Mouse (Mus musculus) MEL (cell line): ENCODE measurements around the gene Gpatch2. TPM values are rescaled to one million over a fixed set of nuclear protein-coding genes. Genes with fewer than 3 reads are reported as not detected.

Experiments used
- DNase-seq: peaks from one replicate; pipeline ENCODE4 v3.0.0; 2011; ENCODE audit warnings: low read depth, low spot score
- H3K27ac ChIP-seq: 2 replicates; pipeline ENCODE4 v1.5.1; 2012; ENCODE audit warnings: low read depth, mild to moderate bottlenecking, control low read depth, low read length, moderate library complexity; ENCODE audit not compliant: control insufficient read depth
- H3K27me3 ChIP-seq, 2 experiments: fragments of 150-350 bp in 1 of 2; sonication (generic) in 1 of 2; 2 replicates each; pipeline ENCODE4 v1.6.1; 2012; ENCODE audit warnings: low read length in 2 of 2, mild to moderate bottlenecking in 2 of 2, improper control_type of control experiment in 1 of 2, moderate library complexity in 1 of 2; ENCODE audit not compliant: insufficient read depth in 2 of 2, control insufficient read depth in 1 of 2
- H3K36me3 ChIP-seq, 2 experiments: 2 replicates each; pipeline ENCODE4 v1.6.1; 2012 to 2014; ENCODE audit warnings: low read length in 2 of 2, improper control_type of control experiment in 1 of 2, inconsistent platforms in 1 of 2, mild to moderate bottlenecking in 1 of 2; ENCODE audit not compliant: insufficient read depth in 2 of 2, control insufficient read depth in 1 of 2
- H3K4me1 ChIP-seq, 2 experiments: fragments of 150-350 bp in 1 of 2; sonication (generic) in 1 of 2; 2 replicates each; pipeline ENCODE4 v1.6.1; 2012; ENCODE audit warnings: low read length in 2 of 2, improper control_type of control experiment in 1 of 2, mild to moderate bottlenecking in 1 of 2; ENCODE audit not compliant: insufficient read depth in 2 of 2, control insufficient read depth in 1 of 2
- H3K4me3 ChIP-seq, 2 experiments: fragments of 150-350 bp in 1 of 2; sonication (generic) in 1 of 2; 2 replicates each; pipeline ENCODE4 v1.5.1; 2012; ENCODE audit warnings: low read depth in 2 of 2, low read length in 2 of 2, mild to moderate bottlenecking in 2 of 2, moderate library complexity in 2 of 2, control low read depth in 1 of 2, improper control_type of control experiment in 1 of 2; ENCODE audit not compliant: control insufficient read depth in 1 of 2, insufficient read depth in 1 of 2
- H3K79me2 ChIP-seq: 2 replicates; pipeline ENCODE4 v1.6.1; 2012; ENCODE audit warnings: mild to moderate bottlenecking, low read length, moderate library complexity; ENCODE audit not compliant: control insufficient read depth, poor library complexity, insufficient read depth
- H3K9ac ChIP-seq: 2 replicates; pipeline ENCODE4 v1.6.1; 2012; ENCODE audit warnings: low read depth, mild to moderate bottlenecking, control low read depth, low read length, moderate library complexity; ENCODE audit not compliant: control insufficient read depth, poor library complexity, severe bottlenecking
- H3K9me3 ChIP-seq: fragments of 150-350 bp; sonication (generic); replicated peaks from 2 replicates; pipeline ENCODE4 v1.6.1; 2012; ENCODE audit warnings: mild to moderate bottlenecking, low read length, improper control_type of control experiment, moderate library complexity; ENCODE audit not compliant: insufficient read depth
- CHD1 ChIP-seq: IDR thresholded peaks from 2 replicates; pipeline ENCODE4 v1.6.1; 2012; ENCODE audit warnings: low read depth, mild to moderate bottlenecking, inconsistent platforms, low read length, improper control_type of control experiment
- CHD2 ChIP-seq: IDR thresholded peaks from 2 replicates; pipeline ENCODE4 v1.6.1; 2011; ENCODE audit warnings: low read length, improper control_type of control experiment
- E2F4 ChIP-seq: IDR thresholded peaks from 2 replicates; pipeline ENCODE4 v1.6.1; 2011; ENCODE audit warnings: low read depth, low read length, improper control_type of control experiment, borderline replicate concordance
- ELF1 ChIP-seq: IDR thresholded peaks from 2 replicates; pipeline ENCODE4 v1.6.1; 2014; ENCODE audit warnings: low read depth, mild to moderate bottlenecking, inconsistent platforms, low read length, improper control_type of control experiment, moderate library complexity
- ETS1 ChIP-seq: IDR thresholded peaks from 2 replicates; pipeline ENCODE4 v1.6.1; 2012; ENCODE audit warnings: low read depth, mild to moderate bottlenecking, inconsistent platforms, low read length, improper control_type of control experiment, moderate library complexity
- GABPA ChIP-seq: IDR thresholded peaks from 2 replicates; pipeline ENCODE4 v1.6.1; 2012; ENCODE audit warnings: low read depth, mild to moderate bottlenecking, inconsistent platforms, low read length, improper control_type of control experiment, moderate library complexity
- GATA1 ChIP-seq: IDR thresholded peaks from 2 replicates; pipeline ENCODE4 v1.6.1; 2011; ENCODE audit warnings: low read depth, low read length, improper control_type of control experiment
- HCFC1 ChIP-seq: IDR thresholded peaks from 2 replicates; pipeline ENCODE4 v1.6.1; 2012; ENCODE audit warnings: low read depth, mild to moderate bottlenecking, inconsistent platforms, low read length, improper control_type of control experiment, moderate library complexity
- JUND ChIP-seq: IDR thresholded peaks from 2 replicates; pipeline ENCODE4 v1.6.1; 2011; ENCODE audit warnings: low read depth, mild to moderate bottlenecking, improper control_type of control experiment, low read length
- KAT2A ChIP-seq: conservative IDR thresholded peaks from 2 replicates; pipeline ENCODE4 v1.6.1; 2012; ENCODE audit warnings: low read depth, low read length, improper control_type of control experiment, inconsistent platforms
- MAFK ChIP-seq: IDR thresholded peaks from 2 replicates; pipeline ENCODE4 v1.6.1; 2011; ENCODE audit warnings: low read depth, mild to moderate bottlenecking, low read length, improper control_type of control experiment, borderline replicate concordance
- MAX ChIP-seq: IDR thresholded peaks from 2 replicates; pipeline ENCODE4 v1.6.1; 2011; ENCODE audit warnings: low read length, improper control_type of control experiment
- MAZ ChIP-seq: IDR thresholded peaks from 2 replicates; pipeline ENCODE4 v1.6.1; 2012; ENCODE audit warnings: low read depth, mild to moderate bottlenecking, inconsistent platforms, low read length, improper control_type of control experiment
- MEF2A ChIP-seq: IDR thresholded peaks from 2 replicates; pipeline ENCODE4 v1.6.1; 2014; ENCODE audit warnings: low read depth, mild to moderate bottlenecking, inconsistent platforms, low read length, improper control_type of control experiment; ENCODE audit not compliant: poor library complexity, insufficient replicate concordance, severe bottlenecking; ENCODE audit errors: extremely low read depth
- MXI1 ChIP-seq: IDR thresholded peaks from 2 replicates; pipeline ENCODE4 v1.6.1; 2011; ENCODE audit warnings: mild to moderate bottlenecking, low read depth, low read length, improper control_type of control experiment
- MYB ChIP-seq: IDR thresholded peaks from 2 replicates; pipeline ENCODE4 v1.6.1; 2011; ENCODE audit warnings: mild to moderate bottlenecking, low read depth, low read length, improper control_type of control experiment
- NRF1 ChIP-seq: IDR thresholded peaks from 2 replicates; pipeline ENCODE4 v1.6.1; 2014; ENCODE audit warnings: low read depth, mild to moderate bottlenecking, inconsistent platforms, low read length, improper control_type of control experiment, moderate library complexity; ENCODE audit not compliant: poor library complexity, insufficient read depth, severe bottlenecking
- POLR2A ChIP-seq, 2 experiments: IDR thresholded peaks; 2 replicates each; pipeline ENCODE4 v1.6.1; 2011 to 2012; ENCODE audit warnings: low read length in 2 of 2, mild to moderate bottlenecking in 2 of 2, control low read depth in 1 of 2, improper control_type of control experiment in 1 of 2, low read depth in 1 of 2, moderate library complexity in 1 of 2; ENCODE audit not compliant: control insufficient read depth in 1 of 2, insufficient read depth in 1 of 2, poor library complexity in 1 of 2
- POLR2AphosphoS2 ChIP-seq: IDR thresholded peaks from 2 replicates; pipeline ENCODE4 v1.6.1; 2011; ENCODE audit warnings: low read length, improper control_type of control experiment
- POLR2AphosphoS5 ChIP-seq: IDR thresholded peaks from 2 replicates; pipeline ENCODE4 v1.6.1; 2012; ENCODE audit warnings: low read depth, borderline replicate concordance, mild to moderate bottlenecking, inconsistent platforms, low read length, moderate library complexity, mixed read lengths
- RAD21 ChIP-seq: IDR thresholded peaks from 2 replicates; pipeline ENCODE4 v1.6.1; 2011; ENCODE audit warnings: mild to moderate bottlenecking, low read depth, low read length, improper control_type of control experiment
- RCOR1 ChIP-seq: IDR thresholded peaks from 2 replicates; pipeline ENCODE4 v1.6.1; 2012; ENCODE audit warnings: low read depth, mild to moderate bottlenecking, inconsistent platforms, low read length, improper control_type of control experiment
- TAL1 ChIP-seq: IDR thresholded peaks from 2 replicates; pipeline ENCODE4 v1.6.1; 2012; ENCODE audit warnings: mild to moderate bottlenecking, inconsistent platforms, low read length, moderate library complexity, mixed read lengths
- TCF12 ChIP-seq: IDR thresholded peaks from 2 replicates; pipeline ENCODE4 v1.6.1; 2014; ENCODE audit warnings: low read depth, mild to moderate bottlenecking, inconsistent platforms, low read length, improper control_type of control experiment, moderate library complexity
- UBTF ChIP-seq: IDR thresholded peaks from 2 replicates; pipeline ENCODE4 v1.6.1; 2012; ENCODE audit warnings: low read depth, mild to moderate bottlenecking, inconsistent platforms, low read length, improper control_type of control experiment, moderate library complexity, borderline replicate concordance; ENCODE audit not compliant: insufficient read depth
- USF1 ChIP-seq: IDR thresholded peaks from 2 replicates; pipeline ENCODE4 v1.6.1; 2014; ENCODE audit warnings: low read depth, mild to moderate bottlenecking, inconsistent platforms, low read length, improper control_type of control experiment, moderate library complexity
- USF2 ChIP-seq, 2 experiments: IDR thresholded peaks; 2 replicates each; pipeline ENCODE4 v1.6.1; 2011 to 2012; ENCODE audit warnings: improper control_type of control experiment in 2 of 2, low read length in 2 of 2, borderline replicate concordance in 1 of 2, inconsistent platforms in 1 of 2, low read depth in 1 of 2, mild to moderate bottlenecking in 1 of 2; ENCODE audit not compliant: insufficient read depth in 1 of 2
- ZMIZ1 ChIP-seq: IDR thresholded peaks from 2 replicates; pipeline ENCODE4 v1.6.1; 2012; ENCODE audit warnings: low read depth, mild to moderate bottlenecking, inconsistent platforms, low read length, improper control_type of control experiment, moderate library complexity
- ZNF384 ChIP-seq: IDR thresholded peaks from 2 replicates; pipeline ENCODE4 v1.6.1; 2012; ENCODE audit warnings: low read depth, mild to moderate bottlenecking, inconsistent platforms, low read length, improper control_type of control experiment
- polyA plus RNA-seq, 2 experiments: library from polyadenylated mRNA; stranded (reverse) in 1 of 2; unstranded in 1 of 2; fragments of >175 nt in 1 of 2; fragments of >200 nt in 1 of 2; gene quantifications; 2 replicates each; pipeline versions ENCODE4 v1.2.1 to v1.2.4; 2012; ENCODE audit warnings: low replicate concordance in 2 of 2, low read depth in 1 of 2; ENCODE audit not compliant: insufficient read length in 2 of 2, insufficient read depth in 1 of 2, missing spikeins in 1 of 2
- total RNA-seq: library from RNA; depleted of rRNA; stranded (reverse); fragments of 300-350 nt; gene quantifications from 2 replicates; pipeline ENCODE4 v1.2.3, GENCODE M21; 2012

Gene Gpatch2
- total and polyA plus RNA-seq, 3 experiments = 14.5 to 15.3 TPM; not detected in 1

- no peak overlapping the region for H3K27ac ChIP-seq
- H3K36me3 ChIP-seq = no peaks in the 10 kb centered on the region; a peak in 1 of 4 replicates
- no peaks in the 10 kb centered on the region for H3K79me2 ChIP-seq
- no peaks in the 10 kb centered on the region for H3K9me3 ChIP-seq
- DNase-seq = no peak
- no peaks in the 10 kb centered on the region for H3K27me3 ChIP-seq
- H3K9ac ChIP-seq = no peak overlapping the region
- TF ChIP-seq MAX (no peak), HCFC1 (no peak), RAD21 (no peak), POLR2A (IDR thresholded peaks at IDR 0.05; ENCODE audit: control insufficient read depth in 1 of 2, insufficient read depth in 1 of 2, low read depth in 1 of 2, low read length in 2 of 2, poor library complexity in 1 of 2) (no peak), ETS1 (no peak), RCOR1 (no peak), USF2 (IDR thresholded peaks at IDR 0.05; ENCODE audit: borderline replicate concordance in 1 of 2, insufficient read depth in 1 of 2, low read depth in 1 of 2, low read length in 2 of 2) (no peak), MYB (no peak), NRF1 (no peak), MAZ (no peak), TAL1 (no peak), POLR2AphosphoS2 (no peak), CHD1 (no peak), JUND (no peak), ZNF384 (no peak), KAT2A (no peak), USF1 (no peak), MXI1 (no peak)
- H3K4me3 ChIP-seq = no peak overlapping the region
- H3K4me1 ChIP-seq = no peaks in the 10 kb centered on the region
Observed at GRCm38 (mm10) chr1:187314516-187314915, 99.2 kb downstream of the Gpatch2 start.

- H3K79me2 ChIP-seq = no peaks in the 10 kb centered on the region
- H3K9ac ChIP-seq = no peak overlapping the region
- H3K4me1 ChIP-seq = no peaks in the 10 kb centered on the region
- DNase-seq = no peak
- H3K27me3 ChIP-seq = no peaks in the 10 kb centered on the region
- no peak overlapping the region for H3K27ac ChIP-seq
- no peaks in the 10 kb centered on the region for H3K9me3 ChIP-seq
- H3K4me3 ChIP-seq = no peak overlapping the region
- H3K36me3 ChIP-seq = no peaks in the 10 kb centered on the region; a peak in 1 of 4 replicates
- TF ChIP-seq MAFK (no peak), GABPA (no peak), MEF2A (no peak), ZMIZ1 (no peak), MXI1 (no peak), ZNF384 (no peak), GATA1 (no peak), POLR2A (IDR thresholded peaks at IDR 0.05; ENCODE audit: control insufficient read depth in 1 of 2, insufficient read depth in 1 of 2, low read depth in 1 of 2, low read length in 2 of 2, poor library complexity in 1 of 2) (no peak), E2F4 (no peak), CHD2 (no peak), MAZ (no peak), POLR2AphosphoS5 (no peak), TCF12 (no peak), USF1 (no peak), JUND (no peak), UBTF (no peak), MAX (no peak), ETS1 (no peak), ELF1 (no peak)
- TF ChIP-seq, all 39 proteins: peak for 0
Observed at GRCm38 (mm10) chr1:187315821-187316220, 100.5 kb downstream of the Gpatch2 start.
